Mouse (Mus musculus): Measurements from ENCODE around the gene Hivep3.

Gene Hivep3

GRCm38 (mm10) chr4:119975822-119976221, 242.2 kb downstream of the Hivep3 start:
- DNase-seq (ENCODE audit: low read depth, low spot score), result no peak

- DNase-seq (ENCODE audit: low read depth, low spot score), result no peak
Measured at GRCm38 (mm10) chr4:119976428-119977168, 243.0 kb downstream of the Hivep3 start.

GRCm38 (mm10) chr4:119977817-119978491, 244.4 kb downstream of the Hivep3 start:
- DNase-seq (ENCODE audit: low read depth, low spot score), result no peak

- no peak for DNase-seq (ENCODE audit: low read depth, low spot score)
Measured at GRCm38 (mm10) chr4:119979238-119979829, 245.8 kb downstream of the Hivep3 start.

- DNase-seq (ENCODE audit: low read depth, low spot score), result no peak
Measured at GRCm38 (mm10) chr4:119979918-119980317, 246.3 kb downstream of the Hivep3 start.

- DNase-seq (ENCODE audit: low read depth, low spot score), result no peak
Measured at GRCm38 (mm10) chr4:119981047-119981720, 247.6 kb downstream of the Hivep3 start.

GRCm38 (mm10) chr4:119986065-119986464, 252.5 kb downstream of the Hivep3 start:
- no peak for DNase-seq (ENCODE audit: low read depth, low spot score)

GRCm38 (mm10) chr4:119986580-119987291, 253.2 kb downstream of the Hivep3 start:
- DNase-seq (ENCODE audit: low read depth, low spot score), result no peak

- no peak for DNase-seq (ENCODE audit: low read depth, low spot score)
Measured at GRCm38 (mm10) chr4:119987376-119988087, 253.9 kb downstream of the Hivep3 start.

GRCm38 (mm10) chr4:119989031-119989693, 255.6 kb downstream of the Hivep3 start:
- no peak for DNase-seq (ENCODE audit: low read depth, low spot score)

GRCm38 (mm10) chr4:119990346-119990745, 256.8 kb downstream of the Hivep3 start:
- no peak for DNase-seq (ENCODE audit: low read depth, low spot score)

- DNase-seq (ENCODE audit: low read depth, low spot score), result no peak
Measured at GRCm38 (mm10) chr4:119990841-119991240, 257.3 kb downstream of the Hivep3 start.

GRCm38 (mm10) chr4:119991758-119992157, 258.2 kb downstream of the Hivep3 start:
- DNase-seq (ENCODE audit: low read depth, low spot score), result no peak

- peak; percentile 8 for DNase-seq (ENCODE audit: low read depth, low spot score)
Measured at GRCm38 (mm10) chr4:119996377-119996776, 262.8 kb downstream of the Hivep3 start.

- no peak for DNase-seq (ENCODE audit: low read depth, low spot score)
Measured at GRCm38 (mm10) chr4:119997351-119997750, 263.8 kb downstream of the Hivep3 start.

- no peak for DNase-seq (ENCODE audit: low read depth, low spot score)
Measured at GRCm38 (mm10) chr4:119998911-119999310, 265.3 kb downstream of the Hivep3 start.

GRCm38 (mm10) chr4:120000881-120001280, 267.3 kb downstream of the Hivep3 start:
- no peak for DNase-seq (ENCODE audit: low read depth, low spot score)

GRCm38 (mm10) chr4:120003006-120003405, 269.4 kb downstream of the Hivep3 start:
- DNase-seq (ENCODE audit: low read depth, low spot score), result peak; percentile 15

- no peak for DNase-seq (ENCODE audit: low read depth, low spot score)
Measured at GRCm38 (mm10) chr4:120006046-120006445, 272.5 kb downstream of the Hivep3 start.

GRCm38 (mm10) chr4:120007889-120008288, 274.3 kb downstream of the Hivep3 start:
- no peak for DNase-seq (ENCODE audit: low read depth, low spot score)

Measured in R1 (cell line).